Mouse (Mus musculus): ENCODE data around the gene Mdfic.
"Not testable (repeated sequence)": the region's sequence is repeated elsewhere in the genome, so short reads cannot be mapped to it uniquely, and the experiment has no call there.

GRCm38 (mm10) chr6:15714036-15714435 lies 6.4 kb upstream of the Mdfic start:
- not testable (repeated sequence) for TF ChIP-seq CHD2 (IDR thresholded peaks at IDR 0.05; ENCODE audit: low read depth, low read length); MAFK (IDR thresholded peaks at IDR 0.05; ENCODE audit: insufficient read depth, low read depth, low read length); ZC3H11A (IDR thresholded peaks at IDR 0.05; ENCODE audit: borderline replicate concordance, low read depth, low read length)
